In the genomic region with DNA sequence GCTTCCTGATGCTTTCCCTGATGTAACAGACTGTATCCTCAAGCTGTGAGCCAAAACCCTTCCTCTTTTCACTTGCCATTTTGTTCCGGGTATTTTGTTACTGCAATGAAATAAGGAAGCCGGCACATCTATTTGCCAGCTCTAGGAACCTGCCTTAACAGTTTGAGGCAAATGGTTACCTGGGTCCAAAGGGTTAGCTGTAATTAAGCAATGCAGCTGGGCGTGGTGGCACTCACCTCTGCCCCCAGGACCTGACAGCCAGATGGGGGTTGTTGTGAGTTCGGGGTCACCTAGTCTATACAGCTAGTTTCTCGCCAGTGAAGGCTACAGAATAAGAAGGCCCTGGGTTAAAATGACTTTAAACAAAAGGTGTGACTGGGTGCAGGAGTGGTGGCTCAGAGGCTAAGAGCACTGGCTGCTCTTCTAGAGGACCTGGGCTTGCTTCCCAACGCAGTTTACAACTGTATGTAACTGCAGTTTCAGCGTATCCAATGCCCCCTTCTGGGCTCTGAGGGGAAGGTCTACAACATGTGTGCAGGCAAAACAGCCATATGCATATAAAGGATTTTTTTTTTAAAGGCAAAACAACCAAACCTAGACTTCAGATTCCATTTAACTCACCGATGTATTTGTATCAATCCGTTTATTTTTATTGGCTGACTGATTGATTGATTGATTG, we compare ENCODE assay signal across 31 mouse cellular contexts. TPM values are rescaled to one million over a fixed set of nuclear protein-coding genes. Genes with fewer than 3 reads are reported as not detected.
A peak's percentile ranks its signal among the peaks of the same experiment; 100 is the strongest.
DNase-seq lines count a peak whose midpoint lies in the region; ATAC-seq and TF ChIP-seq lines count a peak whose summit lies in the region.
"Had no signal": no experiment of that assay in that cellular context is flagged by ENCODE, and none has a peak within 500 bp of the region (broad histone marks: within the 10 kb centered on the region; RNA-seq: fewer than 3 reads in every experiment).

No protein-coding gene starts in this region.

- H3K27me3 ChIP-seq in forebrain, postnatal 0 days (ENCODE audit: insufficient read depth, low read length), result no peaks in the 10 kb centered on the region
- no peaks in the 10 kb centered on the region for H3K27me3 ChIP-seq in forebrain, embryonic 13.5 days
- no peaks in the 10 kb centered on the region for H3K27me3 ChIP-seq in lung, embryonic 14.5 days (ENCODE audit: insufficient read depth, low read length)
- no peaks in the 10 kb centered on the region for H3K27me3 ChIP-seq in stomach, postnatal 0 days (ENCODE audit: control insufficient read depth, insufficient read depth, low read length)
- H3K27me3 ChIP-seq in embryonic facial prominence, embryonic 10.5 days (replicated peaks; ENCODE audit: low read depth, poor library complexity, severe bottlenecking), result no peaks in the 10 kb centered on the region
- H3K27me3 ChIP-seq: hindbrain, embryonic 12.5 days; kidney, embryonic 15.5 days; limb, embryonic 15.5 days; liver, embryonic 15.5 days; midbrain, embryonic 15.5 days; neural tube, embryonic 15.5 days had no signal

- H3K4me3 ChIP-seq in forebrain, postnatal 0 days (ENCODE audit: low read depth, low read length), result no peak overlapping the region
- H3K4me3 ChIP-seq in forebrain, embryonic 13.5 days, result no peak overlapping the region
- no peak overlapping the region for H3K4me3 ChIP-seq in lung, embryonic 14.5 days (ENCODE audit: low read depth, low read length)
- no peak overlapping the region for H3K4me3 ChIP-seq in stomach, postnatal 0 days (ENCODE audit: low read depth, low read length)
- H3K4me3 ChIP-seq in embryonic facial prominence, embryonic 10.5 days, result no peak overlapping the region
- H3K4me3 ChIP-seq: gastrocnemius, adult 2 months; hindbrain, embryonic 12.5 days; kidney, embryonic 15.5 days; limb, embryonic 10.5 days; limb, embryonic 15.5 days; liver, embryonic 15.5 days; midbrain, embryonic 15.5 days; neural tube, embryonic 15.5 days had no signal

- H3K9ac ChIP-seq in forebrain, postnatal 0 days, result no peak overlapping the region
- H3K9ac ChIP-seq in forebrain, embryonic 13.5 days, result no peak overlapping the region
- H3K9ac ChIP-seq in lung, embryonic 14.5 days, result no peak overlapping the region
- no peak overlapping the region for H3K9ac ChIP-seq in stomach, postnatal 0 days (ENCODE audit: low read length)
- H3K9ac ChIP-seq: hindbrain, embryonic 12.5 days; kidney, embryonic 15.5 days; limb, embryonic 15.5 days; liver, embryonic 15.5 days; midbrain, embryonic 15.5 days; neural tube, embryonic 15.5 days had no signal

- no peak overlapping the region for H3K4me2 ChIP-seq in forebrain, postnatal 0 days (ENCODE audit: low read depth)
- no peak overlapping the region for H3K4me2 ChIP-seq in forebrain, embryonic 13.5 days
- no peak overlapping the region for H3K4me2 ChIP-seq in lung, embryonic 14.5 days
- no peak overlapping the region for H3K4me2 ChIP-seq in stomach, postnatal 0 days (replicated peaks; ENCODE audit: low read depth)
- H3K4me2 ChIP-seq: heart, embryonic 11.5 days; hindbrain, embryonic 12.5 days; kidney, embryonic 15.5 days; limb, embryonic 15.5 days; liver, embryonic 15.5 days; midbrain, embryonic 15.5 days; neural tube, embryonic 15.5 days had no signal

- no peaks in the 10 kb centered on the region for H3K36me3 ChIP-seq in forebrain, postnatal 0 days (ENCODE audit: insufficient read depth)
- H3K36me3 ChIP-seq in forebrain, embryonic 13.5 days (ENCODE audit: poor library complexity, severe bottlenecking), result no peaks in the 10 kb centered on the region
- H3K36me3 ChIP-seq in lung, embryonic 14.5 days (ENCODE audit: insufficient read depth), result no peaks in the 10 kb centered on the region
- H3K36me3 ChIP-seq in stomach, postnatal 0 days (ENCODE audit: control insufficient read depth, insufficient read depth, low read length), result no peaks in the 10 kb centered on the region
- H3K36me3 ChIP-seq in embryonic facial prominence, embryonic 10.5 days (replicated peaks), result no peaks in the 10 kb centered on the region
- H3K36me3 ChIP-seq: hindbrain, embryonic 12.5 days; kidney, embryonic 15.5 days; limb, embryonic 10.5 days; limb, embryonic 15.5 days; liver, embryonic 15.5 days; midbrain, embryonic 15.5 days; neural tube, embryonic 15.5 days had no signal

- DNase-seq in forebrain, postnatal 0 days, result no peak
- DNase-seq in lung, embryonic 14.5 days, result no peak
- DNase-seq in lung, postnatal 14 days, result no peak
- DNase-seq in ZHBTc4 (ENCODE audit: low read depth, low spot score), result peak; percentile 59
- no peak for DNase-seq in stomach, postnatal 0 days (ENCODE audit: low spot score)
- DNase-seq in frontal cortex, adult 2 months (ENCODE audit: extremely low spot score in 1 of 2, low spot score in 1 of 2), result no peak
- DNase-seq in embryonic facial prominence, embryonic 10.5 days (ENCODE audit: low spot score), result no peak
- DNase-seq: adrenal gland, postnatal 14 days; cerebellum, adult 18-20 months; cerebellum, postnatal 10 days; gastrocnemius, adult 2 months; gastrocnemius, postnatal 36 days; heart, adult 18-20 months; heart, postnatal 36 days; kidney, adult 11 months; kidney, postnatal 25 days; thymus, adult 2 months; thymus, postnatal 36 days had no signal

- TF ChIP-seq CTCF in forebrain, postnatal 0 days (IDR thresholded peaks at IDR 0.05; ENCODE audit: low read depth), result 0 out of 2 replicates have a peak, but pooled peaks have one; percentile 6
- TF ChIP-seq CTCF in lung, embryonic 14.5 days (IDR thresholded peaks at IDR 0.05; ENCODE audit: low read depth), result peak; percentile 12; the same call in 1 of the 2 replicates
- peak; percentile 11; the same call in 1 of the 2 replicates for TF ChIP-seq CTCF in stomach, postnatal 0 days (IDR thresholded peaks at IDR 0.05; ENCODE audit: low read depth)

- no peak for ATAC-seq in forebrain, postnatal 0 days
- no peak for ATAC-seq in forebrain, embryonic 13.5 days
- no peak for ATAC-seq in lung, embryonic 14.5 days (ENCODE audit: insufficient read depth)
- no peak for ATAC-seq in stomach, postnatal 0 days (ENCODE audit: low FRiP score, low TSS enrichment)
- ATAC-seq: forebrain, embryonic 14.5 days; hindbrain, postnatal 0 days; lung, postnatal 0 days; midbrain, embryonic 15.5 days had no signal

- H3K9me3 ChIP-seq in forebrain, postnatal 0 days (ENCODE audit: low read length), result no peaks in the 10 kb centered on the region
- no peaks in the 10 kb centered on the region for H3K9me3 ChIP-seq in forebrain, embryonic 13.5 days (replicated peaks)
- H3K9me3 ChIP-seq in lung, embryonic 14.5 days (ENCODE audit: low read depth, low read length), result no peaks in the 10 kb centered on the region
- no peaks in the 10 kb centered on the region for H3K9me3 ChIP-seq in stomach, postnatal 0 days (ENCODE audit: control insufficient read depth, low read length)
- H3K9me3 ChIP-seq in embryonic facial prominence, embryonic 10.5 days, result no peaks in the 10 kb centered on the region
- H3K9me3 ChIP-seq: hindbrain, embryonic 12.5 days; kidney, embryonic 15.5 days; limb, embryonic 10.5 days; limb, embryonic 15.5 days; liver, embryonic 15.5 days; midbrain, embryonic 15.5 days; neural tube, embryonic 15.5 days had no signal

- no peaks in the 10 kb centered on the region for H3K4me1 ChIP-seq in forebrain, postnatal 0 days (ENCODE audit: insufficient read depth)
- H3K4me1 ChIP-seq in forebrain, embryonic 13.5 days, result no peaks in the 10 kb centered on the region
- no peaks in the 10 kb centered on the region for H3K4me1 ChIP-seq in lung, embryonic 14.5 days (ENCODE audit: insufficient read depth)
- no peaks in the 10 kb centered on the region for H3K4me1 ChIP-seq in stomach, postnatal 0 days (replicated peaks; ENCODE audit: control insufficient read depth, insufficient read depth)
- H3K4me1 ChIP-seq in embryonic facial prominence, embryonic 10.5 days, result peaks cover 4% of the 10 kb centered on the region; the same call in 1 of the 2 replicates
- H3K4me1 ChIP-seq: hindbrain, embryonic 12.5 days; limb, embryonic 15.5 days; midbrain, embryonic 15.5 days; neural tube, embryonic 15.5 days had no signal

- no peak for TF ChIP-seq EP300 in stomach, postnatal 0 days (optimal IDR thresholded peaks at IDR 0.05)

- WGBS in forebrain, postnatal 0 days, result 91% methylated on average over 9 of the region's 9 CpGs
- 92% methylated on average over 9 of the region's 9 CpGs for WGBS in forebrain, embryonic 13.5 days
- WGBS in lung, embryonic 14.5 days, result 72% methylated on average over 9 of the region's 9 CpGs
- WGBS in stomach, postnatal 0 days, result 83% methylated on average over 9 of the region's 9 CpGs
- 86% methylated on average over 9 of the region's 9 CpGs for WGBS in embryonic facial prominence, embryonic 10.5 days

- H3K27ac ChIP-seq in forebrain, postnatal 0 days (ENCODE audit: low read depth, low read length), result no peak overlapping the region
- H3K27ac ChIP-seq in forebrain, embryonic 13.5 days, result no peak overlapping the region
- no peak overlapping the region for H3K27ac ChIP-seq in lung, embryonic 14.5 days (ENCODE audit: low read depth)
- no peak overlapping the region for H3K27ac ChIP-seq in stomach, postnatal 0 days (replicated peaks)
- H3K27ac ChIP-seq in embryonic facial prominence, embryonic 10.5 days (replicated peaks), result no peak overlapping the region
- H3K27ac ChIP-seq: gastrocnemius, adult 2 months; hindbrain, embryonic 12.5 days; hindbrain, postnatal 0 days; kidney, embryonic 15.5 days; limb, embryonic 10.5 days; limb, embryonic 15.5 days; liver, embryonic 15.5 days; macrophage; midbrain, embryonic 15.5 days; neural tube, embryonic 15.5 days had no signal

RNA-seq across cellular contexts. Expression of a gene that starts 11.0 kb away (rescaled TPM):
- total RNA-seq in forebrain, postnatal 0 days (2014; rRNA removed), result 53.9 and 54.1 TPM in 2 replicates
- polyA plus RNA-seq in forebrain, postnatal 0 days (2015; fragmentation: Nextera tagmentation; extraction: Ambion mirVana), result 32.7 and 33.2 TPM in 2 replicates
- 8.2 and 8.3 TPM in 2 replicates for polyA plus RNA-seq in forebrain, embryonic 13.5 days (2015; fragmentation: Nextera tagmentation; extraction: Ambion mirVana)
- 17.3 and 20.7 TPM in 2 replicates for polyA plus RNA-seq in lung, embryonic 14.5 days (2014; fragmentation: Nextera tagmentation; extraction: Ambion mirVana)
- 14.1 and 14.2 TPM in 2 replicates for polyA plus RNA-seq in stomach, postnatal 0 days (2015; fragmentation: Nextera tagmentation; extraction: Ambion mirVana)
- polyA plus RNA-seq in frontal cortex, adult 2 months (2012; rRNA removed), result 60.9 and 65.7 TPM in 2 replicates
- 8.4 and 8.7 TPM in 2 replicates for polyA plus RNA-seq in embryonic facial prominence, embryonic 10.5 days (2016; fragmentation: Nextera tagmentation; extraction: Ambion mirVana)
